Mouse (Mus musculus): ENCODE measurements around the gene Rab30. TPM values are rescaled to one million over a fixed set of nuclear protein-coding genes. Genes with fewer than 3 reads are reported as not detected.

Gene Rab30
- polyA plus RNA-seq, 2 experiments = 12.6 to 22.7 TPM

- Histone ChIP-seq H3K27ac (replicated peaks; ENCODE audit: low read depth, low read length) (no peak overlapping the region), H3K27me3 (ENCODE audit: control insufficient read depth, insufficient read depth, low read length) (no peaks in the 10 kb centered on the region), H3K4me2 (replicated peaks; ENCODE audit: low read depth, low read length, severe bottlenecking) (no peak overlapping the region), H3K9me3 (ENCODE audit: control insufficient read depth, low read length) (no peaks in the 10 kb centered on the region), H3K4me3 (replicated peaks; ENCODE audit: low read length) (no peak overlapping the region), H3K4me1 (ENCODE audit: control insufficient read depth, insufficient read depth, low read length) (0 out of 2 replicates have a peak, but pooled peaks cover 2% of the 10 kb centered on the region), H3K36me3 (ENCODE audit: control insufficient read depth, insufficient read depth, low read length) (no peaks in the 10 kb centered on the region), H3K9ac (ENCODE audit: low read depth, low read length, severe bottlenecking) (no peak overlapping the region)
- no peak for ATAC-seq (ENCODE audit: low FRiP score, low read depth)
- DNase-seq (ENCODE audit: low spot score) = no peak
- no peak for TF ChIP-seq POLR2A (IDR thresholded peaks at IDR 0.05; ENCODE audit: borderline replicate concordance, extremely low read depth, insufficient read depth, insufficient read length)
- WGBS = 56% methylated on average over 3 of the region's 3 CpGs
Observed at GRCm38 (mm10) chr7:92893478-92893877, 152.1 kb downstream of the Rab30 start.

Other genes with a start within 250 kb of the Rab30 start
- 30.7 and 35.6 TPM in 2 replicates for gene Ccdc90b, start 180.5 kb upstream of the Rab30 start, polyA plus RNA-seq (2012; rRNA removed)
- gene Ccdc90b, start 180.5 kb upstream of the Rab30 start, polyA plus RNA-seq (2014; fragmentation: Nextera tagmentation; extraction: Ambion mirVana) = 51.3 and 54.0 TPM in 2 replicates
- 2.7 and 3.4 TPM in 2 replicates for gene Ankrd42, start 104.5 kb upstream of the Rab30 start, polyA plus RNA-seq (2012; rRNA removed)
- gene Ankrd42, start 104.5 kb upstream of the Rab30 start, polyA plus RNA-seq (2014; fragmentation: Nextera tagmentation; extraction: Ambion mirVana) = 4.8 and 5.4 TPM in 2 replicates
- gene Pcf11, start 71.7 kb upstream of the Rab30 start, polyA plus RNA-seq (2012; rRNA removed) = 22.7 and 32.5 TPM in 2 replicates
- gene Pcf11, start 71.7 kb upstream of the Rab30 start, polyA plus RNA-seq (2014; fragmentation: Nextera tagmentation; extraction: Ambion mirVana) = 21.2 and 23.5 TPM in 2 replicates
- 3.1 and 4.4 TPM in 2 replicates for gene Ddias, start 132.6 kb downstream of the Rab30 start, polyA plus RNA-seq (2012; rRNA removed)
- gene Ddias, start 132.6 kb downstream of the Rab30 start, polyA plus RNA-seq (2014; fragmentation: Nextera tagmentation; extraction: Ambion mirVana) = 11.5 and 12.1 TPM in 2 replicates
- 26.6 and 27.0 TPM in 2 replicates for gene Prcp, start 132.9 kb downstream of the Rab30 start, polyA plus RNA-seq (2012; rRNA removed)
- 26.3 and 28.6 TPM in 2 replicates for gene Prcp, start 132.9 kb downstream of the Rab30 start, polyA plus RNA-seq (2014; fragmentation: Nextera tagmentation; extraction: Ambion mirVana)